Mouse (Mus musculus) limb, embryonic 12.5 days (tissue): ENCODE results near the gene Bcas3. TPM values are rescaled to one million over a fixed set of nuclear protein-coding genes. Genes with fewer than 3 reads are reported as not detected.

Experiments used
- ATAC-seq: fragments of 200-750 bp; cut with Nextera tagmentation; 2 replicates; pipeline ENCODE4 v1.8.0; 2017; ENCODE audit warnings: low read depth, moderate TSS enrichment; ENCODE audit not compliant: insufficient number of reproducible peaks, insufficient read depth, low FRiP score, low TSS enrichment
- H3K27ac ChIP-seq: fragments of 300-500 bp; sonication (generic); 2 replicates; pipeline ENCODE4 v1.5.1; 2016; ENCODE audit warnings: mild to moderate bottlenecking, moderate library complexity
- H3K27me3 ChIP-seq: fragments of 300-500 bp; sonication (generic); 2 replicates; pipeline ENCODE4 v1.6.1; 2016; ENCODE audit warnings: mild to moderate bottlenecking, moderate library complexity
- H3K36me3 ChIP-seq: fragments of 300-500 bp; sonication (generic); 2 replicates; pipeline ENCODE4 v1.6.1; 2016; ENCODE audit warnings: mild to moderate bottlenecking, moderate library complexity
- H3K4me1 ChIP-seq: fragments of 300-500 bp; sonication (generic); replicated peaks from 2 replicates; pipeline ENCODE4 v1.6.1; 2016
- H3K4me2 ChIP-seq: fragments of 300-500 bp; sonication (generic); 2 replicates; pipeline ENCODE4 v1.6.1; 2016; ENCODE audit warnings: mild to moderate bottlenecking, moderate library complexity
- H3K4me3 ChIP-seq: fragments of 300-500 bp; sonication (generic); replicated peaks from 2 replicates; pipeline ENCODE4 v1.5.1; 2016; ENCODE audit warnings: mild to moderate bottlenecking
- H3K9ac ChIP-seq: fragments of 300-500 bp; sonication (generic); replicated peaks from 2 replicates; pipeline ENCODE4 v1.6.1; 2016; ENCODE audit warnings: mild to moderate bottlenecking, moderate library complexity
- H3K9me3 ChIP-seq: fragments of 300-500 bp; sonication (generic); 2 replicates; pipeline ENCODE4 v1.6.1; 2016; ENCODE audit warnings: mild to moderate bottlenecking, moderate library complexity
- WGBS: fragments of 180-500 bp; shearing (Covaris S2); methylation state at CpG from one replicate; pipeline ENCODE4 v1.1.7; 2016; 5-methylcytosine and 5-hydroxymethylcytosine counted together
- polyA plus RNA-seq: library from polyadenylated mRNA; unstranded; fragments of >200 nt; fragmentation: Nextera tagmentation; extraction: Ambion mirVana; gene quantifications from 2 replicates; pipeline ENCODE4 v1.2.1, GENCODE M21; 2016

Bcas3 gene
- polyA plus RNA-seq, 1 experiment from 2014 or later, result 29.7 TPM

DNA sequence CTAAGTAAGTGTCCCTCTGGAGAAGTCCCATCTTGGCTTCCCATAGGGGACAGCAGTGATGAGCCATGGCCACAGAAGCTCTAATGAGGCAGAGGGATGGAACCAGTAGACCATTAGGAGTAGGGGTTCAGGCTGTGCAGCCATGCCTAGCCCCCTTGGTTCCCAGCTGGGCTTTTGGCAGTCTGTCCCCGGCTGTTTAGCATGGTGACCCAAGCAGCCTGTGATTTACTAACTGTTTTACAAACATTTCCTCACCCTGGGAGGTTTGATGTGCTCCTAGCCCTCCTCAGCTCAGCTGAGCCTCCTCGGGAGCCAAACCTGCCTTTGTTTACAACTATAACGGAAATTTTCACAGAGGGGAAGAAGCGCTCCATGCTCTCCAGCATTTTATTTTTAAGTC is 322.3 kb downstream of the Bcas3 start:
- Histone ChIP-seq H3K9ac (0 out of 2 replicates have a peak overlapping the region, but pooled peaks have one; percentile 4), H3K9me3 (no peaks in the 10 kb centered on the region), H3K4me2 (no peak overlapping the region), H3K27me3 (0 out of 2 replicates have a peak, but pooled peaks cover 5% of the 10 kb centered on the region), H3K36me3 (no peaks in the 10 kb centered on the region), H3K27ac (no peak overlapping the region; the same call in 1 of the 2 replicates), H3K4me1 (peaks cover 39% of the 10 kb centered on the region), H3K4me3 (no peak overlapping the region)
- ATAC-seq, result no peak
- WGBS, result 20% methylated on average over 4 of the region's 4 CpGs

DNA sequence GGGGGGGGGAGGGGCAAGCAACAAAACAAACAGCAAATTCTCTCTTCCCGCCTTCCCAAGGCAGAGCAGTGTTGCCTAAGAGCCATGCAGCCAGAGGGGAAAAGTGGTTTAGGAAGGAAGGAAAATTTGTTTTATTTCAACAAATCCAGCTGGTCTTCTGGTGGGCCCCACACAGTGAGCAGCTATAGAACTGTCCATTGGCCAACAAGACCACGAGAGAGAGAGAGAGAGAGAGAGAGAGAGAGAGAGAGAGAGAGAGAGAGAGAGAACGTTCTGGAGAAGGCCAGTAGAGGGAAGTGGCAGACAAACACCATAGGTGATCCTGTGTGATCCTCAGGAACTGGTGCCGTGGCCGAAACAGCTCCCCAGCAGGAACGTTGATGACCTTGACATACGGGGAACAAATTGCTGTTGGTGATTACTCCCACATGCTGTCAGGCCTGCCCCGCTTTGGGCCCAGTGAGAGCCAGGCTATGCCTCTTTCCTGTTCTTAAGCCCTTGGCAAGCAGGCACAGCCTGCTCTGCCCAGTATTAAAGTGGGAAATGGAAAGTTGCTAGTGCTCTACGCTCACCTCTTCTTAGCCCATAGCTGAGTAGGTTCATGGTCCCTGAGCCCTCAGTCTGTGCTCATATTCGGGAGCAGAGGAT is 323.5 kb downstream of the Bcas3 start:
- no peaks in the 10 kb centered on the region for H3K9me3 ChIP-seq
- H3K36me3 ChIP-seq, result no peaks in the 10 kb centered on the region
- ATAC-seq, result no peak
- no peak overlapping the region for H3K9ac ChIP-seq
- WGBS, result 20% methylated on average over 10 of the region's 10 CpGs
- H3K4me1 ChIP-seq, result peaks cover 39% of the 10 kb centered on the region
- H3K27me3 ChIP-seq, result 0 out of 2 replicates have a peak, but pooled peaks cover 5% of the 10 kb centered on the region
- H3K27ac ChIP-seq, result no peak overlapping the region; the same call in 1 of the 2 replicates
- no peak overlapping the region for H3K4me3 ChIP-seq
- no peak overlapping the region for H3K4me2 ChIP-seq

DNA sequence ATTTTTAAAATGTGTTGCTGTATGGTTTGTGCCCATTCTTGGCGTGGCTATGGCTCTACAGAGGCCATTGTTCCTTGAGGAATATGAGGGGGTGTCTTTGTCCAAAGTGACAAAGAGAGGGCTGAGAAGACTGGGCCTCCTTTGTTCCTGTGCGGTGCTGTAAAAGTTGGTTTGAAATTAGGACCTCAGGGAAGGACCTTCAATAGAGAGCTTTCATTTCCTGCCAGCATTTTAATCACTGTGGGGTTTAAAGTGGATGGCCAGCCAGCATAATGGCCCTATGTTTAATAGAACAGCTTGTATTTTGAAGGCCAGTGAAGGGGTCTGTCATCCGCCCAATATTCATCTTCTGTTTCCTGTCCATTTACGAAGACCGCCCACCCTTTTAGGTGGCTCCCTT is 325.7 kb downstream of the Bcas3 start:
- Histone ChIP-seq H3K27me3 (0 out of 2 replicates have a peak, but pooled peaks cover 5% of the 10 kb centered on the region), H3K4me3 (no peak overlapping the region), H3K9ac (no peak overlapping the region), H3K4me1 (peaks cover 60% of the 10 kb centered on the region), H3K4me2 (no peak overlapping the region), H3K27ac (no peak overlapping the region), H3K9me3 (no peaks in the 10 kb centered on the region), H3K36me3 (no peaks in the 10 kb centered on the region)
- no peak for ATAC-seq
- 56% methylated on average over 5 of the region's 5 CpGs for WGBS

DNA sequence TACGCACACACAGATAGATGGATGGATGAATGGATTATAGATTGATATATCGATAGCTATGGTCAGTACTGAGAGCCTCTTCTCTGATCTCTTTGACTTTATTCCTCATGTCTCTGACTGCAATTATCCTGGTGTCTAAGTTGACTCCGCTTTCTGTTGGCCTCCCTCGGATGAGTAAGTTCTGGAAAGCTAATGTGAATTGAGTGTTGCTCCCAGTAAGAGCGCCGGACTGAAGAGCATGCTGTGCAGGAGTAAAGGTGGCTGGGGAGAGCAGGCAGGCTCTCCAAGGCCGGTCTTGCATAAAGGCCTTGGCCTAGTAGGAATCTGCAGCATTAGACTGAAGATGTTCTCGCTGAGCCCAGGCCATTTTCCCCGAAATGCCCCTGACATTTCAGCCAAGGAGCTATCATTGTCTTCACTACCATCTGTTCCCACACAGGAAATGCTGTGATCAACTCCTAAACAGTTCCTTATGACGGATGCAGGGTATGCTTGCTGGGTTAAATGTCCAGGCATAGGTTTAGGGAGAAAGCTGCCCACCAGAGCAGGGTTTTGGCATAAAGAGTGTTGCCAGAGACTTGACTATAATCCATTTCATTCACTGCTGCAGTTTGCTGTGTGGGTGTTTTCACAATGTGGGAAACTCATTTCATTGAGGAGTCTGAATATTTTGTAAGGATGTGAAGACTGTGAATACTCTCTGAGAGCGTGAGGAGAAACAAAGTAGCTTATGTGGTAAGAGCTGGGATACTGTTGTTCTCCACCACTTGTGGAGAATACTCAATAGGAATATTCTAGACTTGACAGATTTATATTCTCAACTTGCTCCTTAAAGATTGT is 328.8 kb downstream of the Bcas3 start:
- Histone ChIP-seq H3K27me3 (0 out of 2 replicates have a peak, but pooled peaks cover 5% of the 10 kb centered on the region), H3K4me3 (no peak overlapping the region), H3K4me2 (no peak overlapping the region), H3K9ac (no peak overlapping the region), H3K4me1 (peaks cover 42% of the 10 kb centered on the region), H3K27ac (no peak overlapping the region), H3K36me3 (no peaks in the 10 kb centered on the region), H3K9me3 (no peaks in the 10 kb centered on the region)
- ATAC-seq, result no peak
- 77% methylated on average over 11 of the region's 11 CpGs for WGBS

DNA sequence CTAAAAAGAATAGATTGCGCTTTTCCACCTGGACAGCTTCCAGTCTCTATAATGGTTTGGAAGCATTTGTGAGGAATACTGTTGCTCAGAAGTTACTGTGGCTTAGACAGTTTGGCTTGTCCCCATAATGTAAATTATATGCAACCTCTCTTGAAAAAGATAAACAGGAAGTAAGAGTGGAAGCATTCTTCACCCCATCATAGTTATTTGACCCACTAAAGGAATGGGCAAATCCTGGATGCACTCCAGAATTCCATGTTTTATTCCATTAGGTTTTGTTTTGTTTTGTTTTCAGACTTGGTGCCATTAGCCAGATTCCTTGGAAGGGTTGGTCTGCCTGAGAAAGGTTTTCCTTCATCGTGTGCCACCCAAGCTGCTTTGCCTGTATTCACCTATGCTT is 332.0 kb downstream of the Bcas3 start:
- H3K27ac ChIP-seq, result no peak overlapping the region
- no peak overlapping the region for H3K4me2 ChIP-seq
- no peaks in the 10 kb centered on the region for H3K9me3 ChIP-seq
- no peak for ATAC-seq
- H3K4me3 ChIP-seq, result no peak overlapping the region
- H3K27me3 ChIP-seq, result peaks cover 3% of the 10 kb centered on the region; the same call in 1 of the 2 replicates
- WGBS, result 90% methylated on average over 2 of the region's 2 CpGs
- no peak overlapping the region for H3K9ac ChIP-seq
- H3K4me1 ChIP-seq, result peaks cover 32% of the 10 kb centered on the region
- H3K36me3 ChIP-seq, result no peaks in the 10 kb centered on the region

DNA sequence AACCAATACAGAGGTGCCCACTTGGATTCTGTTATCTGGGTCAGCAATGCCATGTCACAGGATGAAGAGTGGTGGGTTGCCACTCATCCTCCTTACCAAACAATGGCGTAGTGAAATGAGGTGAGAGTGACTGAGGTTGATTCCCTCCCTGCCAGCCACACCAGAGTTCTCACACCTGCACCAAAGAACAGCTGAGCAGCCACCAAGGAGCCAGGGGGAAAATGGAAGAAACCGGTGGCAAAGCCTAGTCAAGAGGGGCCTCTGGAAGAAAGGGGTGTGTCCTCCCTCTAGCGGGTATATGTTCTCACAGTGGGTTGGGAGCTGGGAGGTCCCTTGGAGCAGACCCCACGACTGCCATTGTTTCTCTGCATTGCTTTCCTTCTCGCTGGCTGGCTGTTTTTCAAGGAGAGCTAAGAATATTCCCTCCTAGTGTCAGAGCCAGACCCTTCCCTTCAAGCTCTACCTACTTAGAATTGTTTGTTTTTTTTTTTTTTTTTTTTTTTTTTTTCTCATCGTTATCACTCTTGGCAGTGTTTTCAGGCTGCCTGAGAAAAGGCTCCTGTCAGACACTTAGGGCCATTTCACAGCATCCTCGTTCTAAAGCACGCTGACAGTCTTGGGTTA is 335.0 kb downstream of the Bcas3 start:
- H3K9me3 ChIP-seq, result no peaks in the 10 kb centered on the region
- H3K9ac ChIP-seq, result no peak overlapping the region
- H3K36me3 ChIP-seq, result no peaks in the 10 kb centered on the region
- H3K27ac ChIP-seq, result no peak overlapping the region
- ATAC-seq, result no peak
- no peak overlapping the region for H3K4me3 ChIP-seq
- H3K4me2 ChIP-seq, result no peak overlapping the region
- H3K27me3 ChIP-seq, result peaks cover 10% of the 10 kb centered on the region; the same call in 1 of the 2 replicates
- peaks cover 20% of the 10 kb centered on the region for H3K4me1 ChIP-seq
- 28% methylated on average over 8 of the region's 8 CpGs for WGBS

DNA sequence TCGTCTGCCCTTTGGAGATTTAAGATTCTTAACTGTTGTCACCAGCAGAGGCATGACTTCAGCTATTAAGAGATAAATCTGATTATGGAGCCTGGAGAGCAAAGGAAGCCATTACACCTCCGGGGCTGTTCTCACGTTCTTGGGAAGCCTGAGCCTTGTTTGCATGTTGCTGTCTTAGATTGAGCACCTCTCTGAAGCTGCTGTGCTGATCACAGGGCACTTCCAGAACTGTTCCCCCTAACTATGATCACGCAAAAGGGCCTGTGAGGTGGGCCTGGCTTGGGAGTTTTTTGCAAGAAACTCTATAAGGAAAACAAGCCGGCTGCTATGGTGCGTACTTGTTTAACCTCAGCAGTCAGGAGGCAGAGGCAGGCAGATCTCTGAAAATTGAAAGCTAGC is 335.5 kb downstream of the Bcas3 start:
- WGBS, result 67% methylated on average over 6 of the region's 6 CpGs
- H3K4me3 ChIP-seq, result no peak overlapping the region
- no peak overlapping the region for H3K4me2 ChIP-seq
- H3K36me3 ChIP-seq, result no peaks in the 10 kb centered on the region
- no peak overlapping the region for H3K9ac ChIP-seq
- ATAC-seq, result no peak
- H3K4me1 ChIP-seq, result peaks cover 20% of the 10 kb centered on the region
- no peaks in the 10 kb centered on the region for H3K9me3 ChIP-seq
- peaks cover 10% of the 10 kb centered on the region; the same call in 1 of the 2 replicates for H3K27me3 ChIP-seq
- H3K27ac ChIP-seq, result no peak overlapping the region

DNA sequence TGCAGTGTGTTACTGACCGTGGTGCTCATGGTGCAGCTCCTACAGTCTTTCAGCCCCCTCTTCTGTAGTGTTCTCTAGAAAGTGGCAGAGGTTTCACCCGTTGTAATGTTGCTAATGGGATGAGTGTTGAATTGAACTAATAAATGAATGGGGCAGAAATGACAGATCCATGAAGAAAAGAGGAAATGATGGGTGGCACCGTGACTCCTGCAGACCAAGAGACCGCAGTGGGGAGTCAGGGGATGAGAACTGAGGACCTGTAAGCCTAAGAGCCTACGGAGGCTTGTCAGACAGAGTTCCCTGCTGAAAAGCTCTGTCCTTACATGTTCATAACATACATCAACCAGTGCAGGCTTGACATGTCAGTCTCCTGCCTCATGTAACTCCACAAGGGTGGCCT is 336.3 kb downstream of the Bcas3 start:
- Histone ChIP-seq H3K4me1 (peaks cover 24% of the 10 kb centered on the region), H3K27me3 (peaks cover 10% of the 10 kb centered on the region; the same call in 1 of the 2 replicates), H3K9ac (no peak overlapping the region), H3K4me2 (no peak overlapping the region), H3K4me3 (no peak overlapping the region), H3K36me3 (no peaks in the 10 kb centered on the region), H3K27ac (no peak overlapping the region), H3K9me3 (no peaks in the 10 kb centered on the region)
- 93% methylated on average over 5 of the region's 5 CpGs for WGBS
- ATAC-seq, result no peak

DNA sequence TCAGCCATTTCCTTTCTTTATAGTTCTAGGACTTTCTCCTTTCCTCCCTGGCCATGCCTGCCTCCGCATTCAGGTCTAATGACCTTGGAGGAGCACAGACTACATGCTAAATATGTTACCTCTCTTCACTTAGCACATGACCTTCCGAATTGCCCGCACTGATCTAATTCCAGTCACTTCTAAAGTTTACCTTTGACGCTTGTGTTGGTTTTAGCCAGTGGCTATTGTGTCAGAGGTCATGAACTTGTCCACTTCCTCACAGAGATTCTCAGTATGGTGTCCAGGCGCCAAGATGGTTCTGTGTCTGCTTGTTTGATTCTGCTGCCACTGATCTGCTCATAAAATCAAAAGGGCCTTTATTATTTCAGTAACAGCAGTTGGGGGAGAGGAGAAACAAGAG is 338.3 kb downstream of the Bcas3 start:
- 45% methylated on average over 5 of the region's 5 CpGs for WGBS
- ATAC-seq, result no peak
- Histone ChIP-seq H3K9me3 (no peaks in the 10 kb centered on the region), H3K4me3 (no peak overlapping the region), H3K4me2 (no peak overlapping the region), H3K4me1 (peaks cover 45% of the 10 kb centered on the region), H3K9ac (no peak overlapping the region), H3K27ac (no peak overlapping the region), H3K36me3 (no peaks in the 10 kb centered on the region), H3K27me3 (peaks cover 10% of the 10 kb centered on the region; the same call in 1 of the 2 replicates)

DNA sequence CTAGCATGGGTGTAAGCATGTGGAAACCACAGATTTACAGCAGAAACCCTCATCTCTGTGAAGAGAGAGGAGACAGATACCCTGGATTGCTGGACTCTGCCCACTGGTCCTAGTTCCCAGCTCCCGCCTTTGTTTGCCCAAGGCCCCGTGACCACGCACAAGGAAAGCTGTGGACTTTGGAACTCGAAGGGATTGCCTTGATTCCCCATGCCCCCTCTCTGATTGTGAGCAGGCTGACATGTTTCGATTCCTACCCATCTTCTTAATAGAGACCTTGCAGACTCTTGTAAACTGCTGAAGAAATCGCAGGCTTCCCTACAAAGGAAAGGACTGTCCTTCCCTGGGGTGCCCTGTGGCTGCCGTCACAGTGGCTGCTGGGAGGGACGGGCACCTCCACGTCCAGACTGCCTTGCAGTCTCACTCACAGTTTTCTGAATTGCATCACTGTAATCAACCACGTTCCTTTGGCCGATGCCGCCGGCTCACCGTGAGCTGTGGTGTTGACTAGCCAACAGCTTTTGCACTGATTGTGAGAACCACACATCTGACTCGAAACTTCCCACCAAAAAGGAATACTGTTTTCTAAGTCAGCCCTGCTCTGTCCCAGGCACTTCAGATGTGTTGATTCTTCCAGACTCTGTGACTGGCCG is 342.8 kb downstream of the Bcas3 start:
- peaks cover 60% of the 10 kb centered on the region for H3K4me1 ChIP-seq
- WGBS, result 61% methylated on average over 16 of the region's 16 CpGs
- H3K9me3 ChIP-seq, result no peaks in the 10 kb centered on the region
- no peaks in the 10 kb centered on the region for H3K36me3 ChIP-seq
- ATAC-seq, result no peak
- H3K9ac ChIP-seq, result no peak overlapping the region
- H3K4me3 ChIP-seq, result no peak overlapping the region
- 0 out of 2 replicates have a peak overlapping the region, but pooled peaks have one; percentile 5 for H3K4me2 ChIP-seq
- peaks cover 8% of the 10 kb centered on the region; the same call in 1 of the 2 replicates for H3K27me3 ChIP-seq
- H3K27ac ChIP-seq, result peak overlapping the region; percentile 36
